In the genomic region with DNA sequence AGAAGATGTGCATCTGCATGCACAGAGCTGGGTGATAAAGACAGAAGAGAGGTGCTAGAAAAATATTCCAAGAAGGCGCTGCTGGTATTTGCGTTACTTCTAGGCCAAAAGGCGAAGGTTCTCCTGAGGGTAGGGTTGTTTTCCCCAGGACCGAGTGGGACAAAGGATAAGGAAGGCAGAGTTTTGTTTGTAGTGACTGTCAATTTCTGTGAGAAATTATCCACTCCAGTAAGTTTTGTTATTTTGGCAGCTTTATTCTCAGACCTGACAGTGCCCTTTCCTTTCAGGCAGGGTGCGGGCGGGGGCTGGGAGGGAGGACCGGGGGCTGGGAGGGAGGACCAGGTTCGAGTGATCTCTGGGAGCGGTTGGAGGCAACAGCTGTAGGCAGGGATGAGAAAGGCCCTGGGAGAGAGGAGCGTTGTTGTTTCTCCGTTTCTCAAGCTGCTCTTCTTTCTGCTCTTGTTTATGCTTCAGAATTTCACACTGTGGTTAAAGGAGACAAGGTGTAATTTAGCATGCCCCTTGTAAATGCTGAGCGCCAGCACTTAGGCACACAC, we compare ENCODE assay signal across 11 mouse cellular contexts.
DNase-seq lines count a peak whose midpoint lies in the region; ATAC-seq and TF ChIP-seq lines count a peak whose summit lies in the region.
"Had no signal": no experiment of that assay in that cellular context is flagged by ENCODE, and none has a peak within 500 bp of the region (broad histone marks: within the 10 kb centered on the region; RNA-seq: fewer than 3 reads in every experiment).

No protein-coding gene starts in this region.

- H3K4me1 ChIP-seq in heart, embryonic 10.5 days = peaks cover 6% of the 10 kb centered on the region; the same call in 1 of the 2 replicates
- H3K4me1 ChIP-seq in embryonic facial prominence, embryonic 15.5 days = peaks cover 8% of the 10 kb centered on the region; the same call in 1 of the 2 replicates
- peaks cover 8% of the 10 kb centered on the region for H3K4me1 ChIP-seq in limb, embryonic 10.5 days
- H3K4me1 ChIP-seq in midbrain, postnatal 0 days (ENCODE audit: insufficient read depth, low read length) = no peaks in the 10 kb centered on the region

- H3K4me3 ChIP-seq in heart, embryonic 10.5 days = no peak overlapping the region
- H3K4me3 ChIP-seq in embryonic facial prominence, embryonic 15.5 days (replicated peaks) = no peak overlapping the region
- H3K4me3 ChIP-seq in limb, embryonic 10.5 days = no peak overlapping the region
- H3K4me3 ChIP-seq in midbrain, postnatal 0 days (ENCODE audit: low read depth, low read length) = no peak overlapping the region
- H3K4me3 ChIP-seq: erythroblast, embryonic 14.5 days had no signal

- ATAC-seq in embryonic facial prominence, embryonic 15.5 days (ENCODE audit: insufficient number of reproducible peaks, low FRiP score, low TSS enrichment, low read depth) = no peak
- no peak for ATAC-seq in midbrain, postnatal 0 days (ENCODE audit: low FRiP score)

- no peaks in the 10 kb centered on the region for H3K36me3 ChIP-seq in heart, embryonic 10.5 days
- H3K36me3 ChIP-seq in embryonic facial prominence, embryonic 15.5 days = no peaks in the 10 kb centered on the region
- H3K36me3 ChIP-seq in limb, embryonic 10.5 days = no peaks in the 10 kb centered on the region
- H3K36me3 ChIP-seq in midbrain, postnatal 0 days (ENCODE audit: insufficient read depth, low read length) = no peaks in the 10 kb centered on the region

- no peak for DNase-seq in heart, embryonic 10.5 days (ENCODE audit: low spot score)
- no peak for DNase-seq in heart, postnatal 14 days
- DNase-seq in adipocyte (ENCODE audit: low spot score) = peak; percentile 60
- peak; percentile 33 for DNase-seq in limb, embryonic 10.5 days (ENCODE audit: low spot score)
- DNase-seq in midbrain, postnatal 0 days (ENCODE audit: low spot score) = no peak
- no peak for DNase-seq in cerebellum, adult 11-12 months
- no peak for DNase-seq in B cell, adult 2 months
- DNase-seq: right cerebral cortex, postnatal 14 days; thymus, adult 2 months had no signal

- intact Hi-C loops in heart, postnatal 14 days (cut with DNase I) = no loop called here

- H3K27me3 ChIP-seq in heart, embryonic 10.5 days (ENCODE audit: insufficient read depth, poor library complexity, severe bottlenecking) = no peaks in the 10 kb centered on the region
- no peaks in the 10 kb centered on the region for H3K27me3 ChIP-seq in embryonic facial prominence, embryonic 15.5 days
- H3K27me3 ChIP-seq in limb, embryonic 10.5 days (ENCODE audit: low read depth, poor library complexity, severe bottlenecking) = no peaks in the 10 kb centered on the region
- no peaks in the 10 kb centered on the region for H3K27me3 ChIP-seq in midbrain, postnatal 0 days (ENCODE audit: insufficient read depth, low read length)

- H3K9me3 ChIP-seq in heart, embryonic 10.5 days = no peaks in the 10 kb centered on the region
- no peaks in the 10 kb centered on the region for H3K9me3 ChIP-seq in embryonic facial prominence, embryonic 15.5 days (replicated peaks)
- no peaks in the 10 kb centered on the region for H3K9me3 ChIP-seq in limb, embryonic 10.5 days (replicated peaks)
- H3K9me3 ChIP-seq in midbrain, postnatal 0 days (ENCODE audit: low read length) = no peaks in the 10 kb centered on the region

- no peak for TF ChIP-seq CTCF in midbrain, postnatal 0 days (IDR thresholded peaks at IDR 0.05)

- peak overlapping the region; percentile 29; the same call in 1 of the 2 replicates for H3K27ac ChIP-seq in heart, embryonic 10.5 days
- peak overlapping the region; percentile 35; the same call in 1 of the 2 replicates for H3K27ac ChIP-seq in embryonic facial prominence, embryonic 15.5 days (replicated peaks)
- peak overlapping the region; percentile 66 for H3K27ac ChIP-seq in limb, embryonic 10.5 days
- H3K27ac ChIP-seq in midbrain, postnatal 0 days (ENCODE audit: low read depth, low read length) = no peak overlapping the region

- WGBS in heart, embryonic 10.5 days = 48% methylated on average over 12 of the region's 12 CpGs
- 37% methylated on average over 12 of the region's 12 CpGs for WGBS in embryonic facial prominence, embryonic 15.5 days
- WGBS in limb, embryonic 10.5 days = 36% methylated on average over 12 of the region's 12 CpGs
- 61% methylated on average over 12 of the region's 12 CpGs for WGBS in midbrain, postnatal 0 days

- no peak overlapping the region for H3K4me2 ChIP-seq in embryonic facial prominence, embryonic 15.5 days (replicated peaks)
- no peak overlapping the region for H3K4me2 ChIP-seq in midbrain, postnatal 0 days (ENCODE audit: low read depth, low read length, poor library complexity, severe bottlenecking)

- H3K9ac ChIP-seq in embryonic facial prominence, embryonic 15.5 days = no peak overlapping the region
- no peak overlapping the region for H3K9ac ChIP-seq in midbrain, postnatal 0 days (replicated peaks; ENCODE audit: low read length, poor library complexity, severe bottlenecking)

Comparison
In these comparisons a context has a peak if more than half of its experiments do, and no peak if none do; other contexts are left out.
1. DNase-seq: peak in adipocyte (single experiment) and limb, embryonic 10.5 days (single experiment); none in heart, embryonic 10.5 days (single experiment), heart, postnatal 14 days (0 of 2), midbrain, postnatal 0 days (single experiment), cerebellum, adult 11-12 months (single experiment) and B cell, adult 2 months (0 of 2).